In genomic region chr8:127464300-127464699, GRCm38 (mm10) we compare ENCODE assay signal across 14 mouse cellular contexts.
"Had no signal": no experiment of that assay in that cellular context is flagged by ENCODE, and none has a peak within 500 bp of the region (broad histone marks: within the 10 kb centered on the region; RNA-seq: fewer than 3 reads in every experiment).

No protein-coding gene starts in this region.

- ATAC-seq: inflammation-experienced regulatory T-cells, adult 6 months; lung, postnatal 0 days had no signal

- DNase-seq: left cerebral cortex, postnatal 4 days; lung, adult 2 months; lung, postnatal 4 days; midbrain, embryonic 14.5 days; thymus, postnatal 14 days had no signal

- H3K27ac ChIP-seq: layer of hippocampus, adult 2 months; limb, embryonic 13.5 days; liver, embryonic 14.5 days; midbrain, embryonic 10.5 days; neural tube, embryonic 15.5 days; stomach, postnatal 0 days had no signal

- H3K9me3 ChIP-seq: limb, embryonic 13.5 days; midbrain, embryonic 10.5 days; neural tube, embryonic 15.5 days had no signal

- H3K4me2 ChIP-seq: limb, embryonic 13.5 days; neural tube, embryonic 15.5 days had no signal

- H3K9ac ChIP-seq: limb, embryonic 13.5 days; liver, embryonic 14.5 days; neural tube, embryonic 15.5 days had no signal

- H3K4me3 ChIP-seq: layer of hippocampus, adult 2 months; limb, embryonic 13.5 days; midbrain, embryonic 10.5 days; myocyte; neural tube, embryonic 15.5 days had no signal

- H3K4me1 ChIP-seq: limb, embryonic 13.5 days; midbrain, embryonic 10.5 days; neural tube, embryonic 15.5 days had no signal

- H3K27me3 ChIP-seq: limb, embryonic 13.5 days; neural tube, embryonic 15.5 days had no signal
